Mouse (Mus musculus): Measurements from ENCODE around the gene Fbxo21. TPM values are rescaled to one million over a fixed set of nuclear protein-coding genes. Genes with fewer than 3 reads are reported as not detected.
A peak's percentile ranks its signal among the peaks of the same experiment; 100 is the strongest.

Fbxo21 gene
- total RNA-seq, 2 experiments from 2014 or later: 59.3 to 62.4 TPM

DNA sequence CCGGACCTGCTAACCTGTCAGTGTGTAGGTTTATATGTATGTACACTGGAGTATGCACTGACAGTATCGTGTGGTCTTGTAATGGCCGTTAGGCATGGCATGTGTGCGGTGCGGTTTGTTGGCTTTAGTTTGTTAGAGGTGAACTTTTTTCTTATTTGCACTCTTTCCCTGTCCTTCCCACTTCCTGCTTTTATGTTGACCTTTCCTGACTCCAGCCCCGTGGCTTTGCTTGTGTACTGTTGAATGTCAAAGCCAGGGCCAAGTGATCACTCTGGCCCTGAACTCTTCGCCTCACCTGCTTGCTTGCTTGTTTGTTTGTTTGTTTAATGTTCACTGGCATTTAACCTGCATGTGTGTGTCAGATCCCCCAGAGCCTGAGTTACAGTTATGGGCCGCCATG is 4.4 kb downstream of the Fbxo21 start:
- DNase-seq: no peak

DNA sequence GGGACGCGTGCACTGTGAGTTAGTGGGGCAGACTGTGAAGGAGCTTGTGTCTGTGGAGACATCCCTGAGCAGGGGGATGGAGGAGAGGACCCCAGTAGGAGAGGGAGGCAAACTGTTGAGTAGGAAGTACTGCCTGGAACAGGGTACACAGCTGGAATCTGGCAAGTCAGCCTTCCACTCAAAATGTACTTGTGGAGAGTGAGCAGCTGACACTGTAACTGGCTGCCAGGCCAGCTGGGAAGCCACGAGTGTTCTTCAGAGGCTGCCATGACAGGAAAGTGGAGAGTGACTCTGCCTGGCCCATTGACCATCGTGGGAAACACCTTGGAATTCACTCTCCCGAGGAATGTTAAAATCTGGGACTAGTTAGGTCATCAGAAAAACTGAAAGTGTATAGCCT is 5.4 kb downstream of the Fbxo21 start:
- no peak for DNase-seq

- no peak for DNase-seq
Measured at GRCm38 (mm10) chr5:117986327-117986726, 9.8 kb downstream of the Fbxo21 start.

DNA sequence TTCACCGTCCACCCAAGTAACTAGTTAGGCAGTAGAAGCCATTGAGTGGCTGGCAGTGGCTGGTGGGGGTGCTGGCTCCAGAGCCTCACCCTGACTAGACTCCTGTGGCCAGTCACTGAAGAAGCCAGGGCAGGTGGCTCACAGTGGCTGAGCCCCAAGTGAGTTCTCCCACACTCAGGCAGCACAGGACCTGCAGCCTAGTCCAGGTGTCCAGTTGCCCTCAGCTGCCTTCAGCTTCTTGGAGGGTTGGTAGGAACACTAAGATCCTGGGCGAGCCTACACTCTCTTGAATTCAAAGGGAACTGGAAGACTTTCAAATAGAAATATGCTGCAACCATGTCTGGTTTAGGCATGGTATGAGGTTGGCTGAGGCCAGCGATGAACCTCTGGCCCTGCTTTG is 11.4 kb downstream of the Fbxo21 start:
- DNase-seq: no peak

DNA sequence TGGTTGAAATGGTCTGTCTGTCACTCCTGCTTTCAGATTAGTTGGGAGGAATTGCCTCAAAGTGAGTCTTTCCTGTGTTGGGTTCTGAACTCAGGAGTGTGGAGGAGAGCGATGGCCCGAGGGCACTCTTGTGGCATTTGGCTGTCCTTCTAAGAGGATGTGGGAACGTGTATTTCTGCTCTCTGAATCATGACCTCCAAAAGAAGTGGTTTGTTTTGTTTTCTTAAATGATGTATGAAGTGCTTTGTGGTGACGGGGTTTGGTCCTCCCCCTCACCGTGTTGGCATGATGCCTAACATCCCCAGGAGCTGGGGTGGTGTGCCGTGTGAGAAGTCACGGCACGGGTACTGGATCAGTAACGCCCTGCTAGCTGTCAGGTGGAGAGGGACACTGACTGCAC is 11.8 kb downstream of the Fbxo21 start:
- no peak for DNase-seq

GRCm38 (mm10) chr5:117989773-117990172 is 13.2 kb downstream of the Fbxo21 start:
- DNase-seq: peak; percentile 68

GRCm38 (mm10) chr5:117990957-117991356 is 14.4 kb downstream of the Fbxo21 start:
- DNase-seq: no peak

- no peak for DNase-seq
Measured at GRCm38 (mm10) chr5:117993550-117993949, 17.0 kb downstream of the Fbxo21 start.

DNA sequence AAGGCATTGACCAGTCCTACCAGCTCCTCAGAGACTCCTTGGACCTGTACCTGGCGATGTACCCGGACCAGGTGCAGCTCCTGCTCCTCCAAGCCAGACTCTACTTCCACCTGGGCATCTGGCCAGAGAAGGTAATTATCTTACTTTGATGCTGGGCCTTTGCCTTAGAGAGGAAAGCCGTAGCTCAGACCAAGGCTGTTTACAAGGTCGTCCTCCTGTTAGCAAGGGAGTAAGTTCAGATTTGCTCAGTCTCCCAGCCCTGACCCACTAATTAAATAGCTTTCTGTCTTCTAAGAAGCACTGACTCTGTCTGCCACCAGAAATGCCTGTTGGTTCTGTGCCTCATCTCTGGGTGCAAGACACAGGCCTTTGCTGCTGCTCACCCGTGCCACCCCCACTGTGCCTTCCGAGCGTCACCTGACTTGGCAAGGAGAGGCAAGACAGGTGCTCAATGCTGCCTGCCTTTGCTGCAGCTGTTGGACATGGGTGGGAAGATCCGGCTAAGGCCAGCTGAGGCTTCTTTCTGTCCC is 18.9 kb downstream of the Fbxo21 start:
- no peak for DNase-seq

DNA sequence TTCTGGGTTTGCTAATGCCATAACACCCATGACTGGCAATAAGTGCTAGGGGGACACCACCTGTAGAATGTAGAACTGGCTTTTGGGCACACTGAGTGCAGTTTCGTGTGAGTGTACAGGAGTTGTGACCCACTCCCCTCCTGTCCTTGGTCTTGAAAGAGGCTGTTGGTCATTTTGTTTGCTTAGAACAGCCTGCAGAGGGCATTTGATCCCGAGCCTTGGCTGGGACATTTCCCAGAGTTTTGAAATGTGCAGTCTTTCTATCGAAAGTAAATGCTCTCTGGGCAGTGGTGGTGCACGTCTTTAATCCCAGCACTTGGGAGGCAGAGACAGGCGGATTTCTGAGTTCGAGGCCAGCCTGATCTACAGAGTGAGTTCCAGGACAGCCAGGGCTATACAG is 19.4 kb downstream of the Fbxo21 start:
- DNase-seq: no peak

DNA sequence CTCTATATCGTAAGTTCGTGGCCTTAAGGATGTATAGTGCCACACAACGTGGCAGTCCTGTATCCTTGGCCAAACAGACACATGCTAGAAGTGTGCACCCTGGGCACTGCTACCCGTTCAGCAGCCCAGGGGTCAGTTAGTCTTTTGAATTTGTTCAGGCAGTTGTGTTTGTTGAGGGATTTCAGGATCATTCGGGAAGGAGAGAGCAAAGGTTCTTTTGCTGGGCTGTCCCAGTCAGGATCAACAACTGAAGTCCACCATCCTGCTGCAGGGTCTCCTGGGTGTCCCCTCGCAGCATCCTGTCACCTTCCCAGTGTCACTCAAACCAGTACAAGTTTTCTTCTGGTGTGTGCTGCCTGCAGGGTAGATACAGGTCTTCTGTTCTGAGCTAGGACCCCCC is 20.1 kb downstream of the Fbxo21 start:
- DNase-seq: no peak

GRCm38 (mm10) chr5:117997434-117997970 is 21.0 kb downstream of the Fbxo21 start:
- peak; percentile 27 for DNase-seq

- DNase-seq: no peak
Measured at GRCm38 (mm10) chr5:117999061-117999460, 22.5 kb downstream of the Fbxo21 start.

DNA sequence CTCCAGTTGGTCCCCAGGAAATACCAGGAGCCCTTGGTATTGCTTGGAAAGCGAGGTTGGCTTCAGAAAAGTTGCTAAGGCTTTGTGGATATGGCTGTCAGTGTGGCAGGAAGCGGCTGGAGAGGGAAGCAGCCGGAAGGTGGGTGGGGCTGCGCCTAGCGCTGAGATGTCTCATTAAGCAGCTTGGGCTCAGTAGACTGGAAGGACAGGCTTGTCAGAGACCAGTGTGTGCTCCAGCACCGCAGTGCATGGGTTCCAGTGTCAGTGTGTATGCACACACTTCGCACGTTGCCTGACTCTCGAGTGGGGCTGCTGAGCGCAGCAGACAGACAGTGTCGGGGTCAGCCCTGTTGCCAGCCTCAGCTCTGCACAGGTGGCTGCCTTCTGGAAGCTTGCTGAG is 23.1 kb downstream of the Fbxo21 start:
- no peak for DNase-seq

DNA sequence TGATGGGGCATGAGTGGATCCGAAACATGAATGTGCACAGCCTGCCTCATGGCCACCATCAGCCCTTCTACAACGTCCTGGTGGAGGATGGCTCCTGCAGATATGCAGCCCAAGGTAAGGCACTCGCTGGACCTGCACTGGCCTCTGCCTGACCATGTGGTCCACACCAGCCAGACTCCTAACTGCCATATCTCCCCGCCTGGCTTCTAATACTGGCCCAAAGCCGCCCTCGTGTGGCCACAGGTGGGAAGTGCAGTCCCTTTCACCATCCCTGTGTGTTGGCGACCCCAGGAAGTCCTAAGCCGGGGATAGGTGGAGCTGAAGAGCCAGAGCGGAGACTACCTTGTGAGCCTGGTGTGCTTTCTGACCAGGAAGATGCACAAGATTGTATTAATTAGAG is 25.5 kb downstream of the Fbxo21 start:
- DNase-seq: peak; percentile 85

DNA sequence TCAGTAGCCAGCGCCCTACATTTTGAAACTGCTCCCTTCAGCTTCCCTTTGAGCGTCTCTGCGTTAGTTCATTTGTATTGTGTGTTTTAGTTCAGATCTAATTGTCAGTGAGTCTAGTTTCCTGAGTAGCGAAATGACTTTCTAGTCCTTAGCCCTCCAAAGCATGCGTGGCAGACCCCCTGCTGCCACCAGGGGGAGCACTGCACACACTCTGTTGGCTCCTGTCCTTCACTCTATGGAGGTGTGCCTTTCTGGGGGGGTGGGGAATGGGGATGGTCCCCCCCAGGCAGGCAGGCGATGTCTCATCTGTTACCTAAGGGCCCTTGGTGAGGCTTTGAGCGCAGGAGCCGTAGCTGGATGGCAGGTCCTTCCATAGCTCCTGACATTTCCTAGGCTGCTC is 28.1 kb downstream of the Fbxo21 start:
- peak; percentile 78 for DNase-seq

DNA sequence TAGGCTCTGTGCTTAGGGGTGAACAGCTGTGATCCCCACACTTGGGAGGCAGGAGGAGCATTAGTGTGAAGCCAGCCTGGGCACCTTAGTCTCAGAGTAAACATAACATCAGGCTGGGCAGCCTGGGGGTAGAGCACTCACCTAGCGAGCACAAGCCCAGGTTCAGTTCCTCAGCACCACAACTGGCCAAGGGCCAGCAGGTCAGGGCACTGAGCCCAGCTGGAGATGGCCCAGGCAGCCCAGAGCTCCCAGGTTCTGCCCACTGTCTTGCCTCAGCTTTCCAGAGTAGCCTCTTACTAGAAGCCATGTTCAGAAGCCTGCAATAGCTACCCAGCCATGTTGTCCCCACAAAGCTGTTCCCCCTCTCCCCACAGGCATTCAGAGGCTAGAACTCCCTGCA is 29.2 kb downstream of the Fbxo21 start:
- no peak for DNase-seq

DNA sequence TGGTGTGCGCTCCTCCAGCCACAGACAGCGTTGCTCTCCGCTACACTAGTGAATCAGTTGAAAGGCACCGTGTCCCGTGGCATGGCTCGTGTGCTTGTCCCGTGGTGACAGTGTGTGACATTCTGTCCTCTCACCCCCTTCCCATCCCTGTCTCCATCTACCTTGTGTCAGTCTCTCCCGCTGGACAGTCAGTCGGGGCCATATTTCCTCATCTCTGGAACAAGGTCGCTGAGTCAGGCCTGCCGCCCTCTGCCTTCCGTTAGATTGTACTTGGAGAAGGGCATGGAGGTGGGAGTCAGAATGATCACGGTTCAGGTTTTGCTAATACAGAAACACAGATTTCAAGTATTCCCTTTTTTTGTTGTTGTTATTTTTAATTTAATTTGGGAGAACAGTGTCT is 31.8 kb downstream of the Fbxo21 start:
- DNase-seq: no peak

DNA sequence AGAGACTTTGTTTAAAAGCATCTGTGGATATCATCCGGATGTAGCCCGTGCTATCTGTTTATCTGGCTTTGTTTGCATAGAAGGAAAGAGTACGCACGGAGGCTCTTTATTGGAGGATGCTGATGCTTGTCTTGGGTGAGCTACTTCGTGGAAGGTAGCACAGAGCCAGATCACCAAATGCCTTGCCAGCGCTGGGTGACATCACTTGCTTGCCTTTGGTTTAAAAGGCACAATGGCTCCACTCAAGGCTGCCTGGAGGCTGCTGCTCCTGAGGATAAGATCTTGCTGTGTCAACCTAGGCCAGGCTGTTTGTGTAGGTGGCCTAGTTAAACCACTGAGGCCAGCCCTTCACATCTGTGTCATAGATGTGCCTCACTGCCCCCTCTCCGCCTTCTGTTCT is 34.3 kb downstream of the Fbxo21 start:
- no peak for DNase-seq

DNA sequence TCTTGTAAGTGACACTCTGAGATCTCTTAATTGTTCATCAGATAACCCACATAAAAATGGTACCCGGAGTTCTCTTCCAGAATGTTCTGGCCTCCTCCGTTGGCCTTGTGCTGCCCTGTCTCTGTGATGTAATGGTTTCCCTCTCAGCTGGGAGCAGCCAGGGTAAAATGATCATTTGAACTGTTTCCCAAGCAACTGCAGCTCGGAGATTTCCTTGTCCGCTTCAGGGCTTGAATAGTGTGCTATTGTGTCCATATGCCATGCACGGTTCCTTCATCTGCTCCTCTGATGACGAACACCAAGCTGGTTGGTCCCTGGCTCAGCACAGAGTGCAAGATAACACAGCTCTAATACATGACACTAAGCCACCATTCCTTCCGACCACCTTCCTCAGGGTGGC is 35.3 kb downstream of the Fbxo21 start:
- no peak for DNase-seq

GRCm38 (mm10) chr5:118015028-118015427 is 38.5 kb downstream of the Fbxo21 start:
- peak; percentile 75 for DNase-seq

GRCm38 (mm10) chr5:118015669-118016068 is 39.1 kb downstream of the Fbxo21 start:
- DNase-seq: no peak

GRCm38 (mm10) chr5:118017527-118017926 is 41.0 kb downstream of the Fbxo21 start:
- no peak for DNase-seq

DNA sequence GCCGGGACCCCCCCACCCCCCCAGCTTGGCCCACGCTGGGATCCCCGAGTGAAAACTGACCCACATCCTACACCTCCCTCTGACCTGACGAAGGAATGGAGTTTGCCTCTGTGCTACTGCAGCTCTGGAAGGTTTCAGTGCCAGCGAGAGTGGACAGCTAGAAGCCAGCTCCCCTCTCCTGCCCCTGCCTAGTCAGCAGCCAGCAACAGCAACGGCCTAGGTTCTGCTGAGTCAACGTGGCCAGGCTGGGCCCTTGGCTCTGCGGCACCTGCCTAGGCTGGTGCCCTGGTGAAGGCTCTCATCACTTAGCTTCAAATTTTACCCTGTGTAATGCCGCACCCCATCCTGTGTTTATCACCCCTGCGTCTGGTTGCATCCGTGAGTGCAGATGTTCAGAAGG is 43.4 kb downstream of the Fbxo21 start:
- DNase-seq: no peak

- DNase-seq: no peak
Measured at GRCm38 (mm10) chr5:118023053-118023452, 46.5 kb downstream of the Fbxo21 start.

All from heart, postnatal 4 days (tissue).